Mouse (Mus musculus): Measurements from ENCODE around the gene Gm21988. TPM values are rescaled to one million over a fixed set of nuclear protein-coding genes. Genes with fewer than 3 reads are reported as not detected.

Gm21988 gene
- polyA plus RNA-seq, 1 experiment from 2014 or later: 10.4 TPM

GRCm38 (mm10) chr11:70225798-70226601 lies 13.6 kb downstream of the Gm21988 start:
- peak overlapping the region; percentile 27 for H3K4me3 ChIP-seq (replicated peaks)
- peak overlapping the region; percentile 49 for H3K4me2 ChIP-seq
- no peak overlapping the region for H3K27ac ChIP-seq
- no peaks in the 10 kb centered on the region for H3K9me3 ChIP-seq
- 19% methylated on average over 27 of the region's 27 CpGs for WGBS
- peak overlapping the region; percentile 42 for H3K9ac ChIP-seq (replicated peaks)
- ATAC-seq (ENCODE audit: insufficient number of reproducible peaks, insufficient read depth, low FRiP score, low TSS enrichment, low read depth): no peak
- peaks cover 76% of the 10 kb centered on the region for H3K27me3 ChIP-seq
- no peaks in the 10 kb centered on the region for H3K36me3 ChIP-seq
- H3K4me1 ChIP-seq (replicated peaks): peaks cover 44% of the 10 kb centered on the region

DNA sequence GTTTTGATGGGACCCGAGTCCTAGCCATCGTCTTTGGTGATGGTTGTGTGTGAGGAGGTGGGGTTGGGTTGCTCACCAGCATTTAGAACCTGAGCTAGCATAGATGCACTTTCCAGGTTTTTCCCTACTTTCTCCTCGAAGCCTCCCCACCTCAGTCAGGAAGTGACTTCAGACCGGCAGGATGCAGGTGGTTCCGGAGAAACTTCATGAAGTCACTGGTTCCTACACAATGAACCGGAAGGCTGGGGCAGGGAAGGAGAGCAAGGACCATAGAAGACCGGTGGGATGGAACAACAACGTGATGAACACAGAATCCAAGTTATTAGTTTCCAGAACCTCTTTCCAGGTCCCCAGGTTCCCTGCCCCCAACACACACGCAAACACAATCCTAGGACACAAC lies 15.9 kb downstream of the Gm21988 start:
- no peak overlapping the region for H3K27ac ChIP-seq
- peaks cover 58% of the 10 kb centered on the region for H3K27me3 ChIP-seq
- H3K36me3 ChIP-seq: peaks cover 4% of the 10 kb centered on the region; the same call in 1 of the 2 replicates
- no peak for ATAC-seq (ENCODE audit: insufficient number of reproducible peaks, insufficient read depth, low FRiP score, low TSS enrichment, low read depth)
- H3K4me2 ChIP-seq: no peak overlapping the region
- no peak overlapping the region for H3K4me3 ChIP-seq (replicated peaks)
- WGBS: 82% methylated on average over 9 of the region's 9 CpGs
- H3K9ac ChIP-seq (replicated peaks): no peak overlapping the region
- H3K9me3 ChIP-seq: no peaks in the 10 kb centered on the region
- H3K4me1 ChIP-seq (replicated peaks): peaks cover 46% of the 10 kb centered on the region

DNA sequence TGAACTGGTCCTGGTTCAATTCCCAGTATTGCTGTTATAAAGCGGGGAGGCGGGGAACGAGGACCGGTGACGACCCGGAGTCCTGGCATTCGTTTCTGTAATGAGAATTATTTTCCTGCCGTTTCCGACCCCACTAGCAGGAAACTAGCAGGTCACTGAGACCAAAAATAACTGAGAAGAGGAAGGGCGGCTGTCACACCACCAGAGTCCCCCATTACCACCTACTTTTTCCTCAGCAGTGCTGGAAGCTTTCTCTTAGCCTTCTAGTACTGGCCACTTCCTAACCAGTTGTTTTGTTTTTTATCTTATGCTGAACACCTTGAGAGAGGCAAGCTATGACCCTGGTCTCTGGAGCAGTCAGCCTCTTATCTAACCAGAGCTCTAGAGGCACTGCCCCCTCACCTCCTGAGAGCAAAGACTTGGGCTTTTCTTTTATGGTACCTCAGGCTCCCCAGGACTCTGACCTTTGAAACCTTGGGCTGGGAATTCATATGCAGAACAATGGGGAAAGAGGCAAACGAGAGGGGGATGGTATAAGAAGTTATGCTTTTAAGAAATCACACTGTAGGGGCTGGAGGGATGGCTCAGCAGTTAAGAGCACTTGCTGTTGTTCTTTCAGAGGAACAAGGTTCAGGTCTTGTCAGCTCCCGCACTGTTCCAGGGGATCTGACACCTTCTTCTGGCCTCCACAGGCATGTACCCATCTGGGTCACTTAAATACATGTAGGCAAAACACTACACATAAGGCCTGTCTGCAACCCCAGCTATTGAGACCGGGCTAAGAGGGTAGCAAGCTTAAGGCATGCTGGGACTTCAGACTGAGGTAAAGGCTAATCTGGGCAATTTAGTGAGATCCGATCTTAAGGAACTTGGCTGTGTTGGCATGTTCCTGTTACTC lies 17.8 kb downstream of the Gm21988 start:
- Histone ChIP-seq H3K36me3 (peaks cover 23% of the 10 kb centered on the region; the same call in 1 of the 2 replicates), H3K27me3 (peaks cover 50% of the 10 kb centered on the region), H3K4me3 (replicated peaks) (peak overlapping the region; percentile 52), H3K9me3 (no peaks in the 10 kb centered on the region), H3K4me2 (peak overlapping the region; percentile 81), H3K9ac (replicated peaks) (peak overlapping the region; percentile 68), H3K4me1 (replicated peaks) (peaks cover 46% of the 10 kb centered on the region), H3K27ac (peak overlapping the region; percentile 80)
- no peak for ATAC-seq (ENCODE audit: insufficient number of reproducible peaks, insufficient read depth, low FRiP score, low TSS enrichment, low read depth)
- 9% methylated on average over 14 of the region's 14 CpGs for WGBS

DNA sequence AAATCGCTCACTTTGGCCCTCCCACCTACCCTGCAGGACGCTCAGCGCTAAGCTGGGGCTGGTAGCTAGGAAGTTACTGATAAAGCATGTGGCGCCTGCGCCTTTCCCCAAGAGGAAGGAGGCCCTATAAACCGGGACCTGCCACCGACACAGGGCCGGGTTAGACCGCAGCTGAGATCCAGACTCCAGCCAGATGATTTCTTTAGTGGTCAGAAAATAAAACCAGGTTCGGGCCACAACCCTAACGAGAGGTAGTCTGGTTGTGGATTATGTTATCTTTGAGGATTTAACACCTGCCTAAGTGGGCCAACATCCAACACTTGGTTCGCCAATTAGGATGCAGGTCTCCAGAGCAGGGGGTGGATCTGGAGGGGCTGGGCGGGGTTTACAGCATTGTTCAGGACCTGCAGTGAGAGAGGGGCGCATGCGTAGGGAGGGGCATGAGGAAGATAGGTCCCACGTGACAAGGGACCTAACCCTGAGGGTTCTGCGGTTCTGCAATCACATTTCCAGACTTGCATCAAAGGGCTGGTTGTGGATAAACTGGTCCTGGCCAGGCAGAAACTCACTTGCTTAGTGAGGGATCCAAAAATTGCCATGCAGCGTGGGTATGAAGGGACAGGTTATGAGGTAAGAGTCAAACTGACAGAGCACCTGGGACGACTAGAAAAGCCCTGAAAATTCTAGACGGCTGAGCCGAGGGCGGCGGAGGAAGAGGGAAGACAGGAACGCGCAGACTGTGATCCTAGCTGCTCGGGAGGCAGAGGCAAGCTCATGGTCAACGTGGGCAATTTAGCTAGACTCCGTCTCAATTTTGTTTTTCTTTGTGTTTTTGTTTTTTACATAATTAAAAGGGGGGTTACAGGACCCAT lies 18.7 kb downstream of the Gm21988 start, which contains the start of gene Slc16a13:
Gene Slc16a13 (minus strand): TSS at position 334 of the 872 bp plus-strand sequence.
- Histone ChIP-seq H3K4me3 (replicated peaks) (peak within 1 kb of the TSS; percentile 52), H3K9me3 (no peaks in the 10 kb centered on the region), H3K9ac (replicated peaks) (peak within 1 kb of the TSS; percentile 68), H3K27me3 (peaks cover 50% of the 10 kb centered on the region), H3K4me1 (replicated peaks) (peaks cover 37% of the 10 kb centered on the region), H3K4me2 (peak within 1 kb of the TSS; percentile 81), H3K36me3 (peaks cover 27% of the 10 kb centered on the region; the same call in 1 of the 2 replicates), H3K27ac (peak within 1 kb of the TSS; percentile 80)
- peak; percentile 92 for ATAC-seq (ENCODE audit: insufficient number of reproducible peaks, insufficient read depth, low FRiP score, low TSS enrichment, low read depth)
- WGBS: under 1% methylated on average over 28 of the region's 28 CpGs

DNA sequence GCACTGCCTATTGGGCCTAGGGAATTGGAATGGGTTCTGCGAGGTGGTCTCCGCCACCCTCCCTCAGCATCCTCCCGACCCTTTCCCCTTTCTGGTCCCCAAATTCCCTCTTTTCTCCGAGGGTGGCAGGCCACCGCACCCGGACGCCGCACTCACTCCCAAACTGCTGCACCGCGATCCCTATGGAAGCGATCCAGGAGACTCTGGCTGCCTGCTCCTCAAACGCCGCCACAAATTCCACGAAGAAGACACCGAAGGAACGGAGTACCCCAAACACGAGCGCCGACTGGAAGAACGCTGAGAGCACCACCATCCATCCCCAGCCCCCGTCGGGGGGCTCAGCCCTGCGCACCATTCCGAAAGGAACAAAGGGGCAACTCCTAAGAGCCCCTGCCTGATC lies 19.3 kb downstream of the Gm21988 start:
- Histone ChIP-seq H3K27ac (peak overlapping the region; percentile 80), H3K4me2 (peak overlapping the region; percentile 81), H3K4me1 (replicated peaks) (peaks cover 33% of the 10 kb centered on the region), H3K9me3 (no peaks in the 10 kb centered on the region), H3K36me3 (peaks cover 27% of the 10 kb centered on the region; the same call in 1 of the 2 replicates), H3K9ac (replicated peaks) (peak overlapping the region; percentile 68), H3K4me3 (replicated peaks) (peak overlapping the region; percentile 52), H3K27me3 (peaks cover 50% of the 10 kb centered on the region)
- WGBS: 2% methylated on average over 24 of the region's 24 CpGs
- ATAC-seq (ENCODE audit: insufficient number of reproducible peaks, insufficient read depth, low FRiP score, low TSS enrichment, low read depth): no peak

- Histone ChIP-seq H3K4me1 (replicated peaks) (peaks cover 34% of the 10 kb centered on the region), H3K27me3 (peaks cover 50% of the 10 kb centered on the region), H3K36me3 (peaks cover 27% of the 10 kb centered on the region; the same call in 1 of the 2 replicates), H3K9me3 (no peaks in the 10 kb centered on the region), H3K27ac (peak overlapping the region; percentile 80; the same call in 1 of the 2 replicates), H3K4me3 (replicated peaks) (peak overlapping the region; percentile 52), H3K4me2 (peak overlapping the region; percentile 81), H3K9ac (replicated peaks) (peak overlapping the region; percentile 68)
- ATAC-seq (ENCODE audit: insufficient number of reproducible peaks, insufficient read depth, low FRiP score, low TSS enrichment, low read depth): no peak
- 67% methylated on average over 7 of the region's 7 CpGs for WGBS
These were observed 19.8 kb downstream of the Gm21988 start for GRCm38 (mm10) chr11:70219873-70220272.

GRCm38 (mm10) chr11:70218741-70219470 lies 20.7 kb downstream of the Gm21988 start:
- H3K36me3 ChIP-seq: peaks cover 27% of the 10 kb centered on the region; the same call in 1 of the 2 replicates
- peaks cover 44% of the 10 kb centered on the region for H3K4me1 ChIP-seq (replicated peaks)
- ATAC-seq (ENCODE audit: insufficient number of reproducible peaks, insufficient read depth, low FRiP score, low TSS enrichment, low read depth): no peak
- no peaks in the 10 kb centered on the region for H3K9me3 ChIP-seq
- WGBS: 86% methylated on average over 15 of the region's 15 CpGs
- H3K27me3 ChIP-seq: peaks cover 50% of the 10 kb centered on the region
- H3K4me2 ChIP-seq: peak overlapping the region; percentile 81
- 0 out of 2 replicates have a peak overlapping the region, but pooled peaks have one; percentile 52 for H3K4me3 ChIP-seq (replicated peaks)
- H3K9ac ChIP-seq (replicated peaks): 0 out of 2 replicates have a peak overlapping the region, but pooled peaks have one; percentile 31
- no peak overlapping the region for H3K27ac ChIP-seq

GRCm38 (mm10) chr11:70218039-70218438 lies 21.6 kb downstream of the Gm21988 start:
- Histone ChIP-seq H3K36me3 (peaks cover 27% of the 10 kb centered on the region; the same call in 1 of the 2 replicates), H3K4me2 (no peak overlapping the region), H3K4me3 (replicated peaks) (no peak overlapping the region), H3K9me3 (no peaks in the 10 kb centered on the region), H3K9ac (replicated peaks) (no peak overlapping the region), H3K4me1 (replicated peaks) (peaks cover 47% of the 10 kb centered on the region), H3K27ac (no peak overlapping the region), H3K27me3 (peaks cover 53% of the 10 kb centered on the region)
- 89% methylated on average over 4 of the region's 4 CpGs for WGBS
- no peak for ATAC-seq (ENCODE audit: insufficient number of reproducible peaks, insufficient read depth, low FRiP score, low TSS enrichment, low read depth)

DNA sequence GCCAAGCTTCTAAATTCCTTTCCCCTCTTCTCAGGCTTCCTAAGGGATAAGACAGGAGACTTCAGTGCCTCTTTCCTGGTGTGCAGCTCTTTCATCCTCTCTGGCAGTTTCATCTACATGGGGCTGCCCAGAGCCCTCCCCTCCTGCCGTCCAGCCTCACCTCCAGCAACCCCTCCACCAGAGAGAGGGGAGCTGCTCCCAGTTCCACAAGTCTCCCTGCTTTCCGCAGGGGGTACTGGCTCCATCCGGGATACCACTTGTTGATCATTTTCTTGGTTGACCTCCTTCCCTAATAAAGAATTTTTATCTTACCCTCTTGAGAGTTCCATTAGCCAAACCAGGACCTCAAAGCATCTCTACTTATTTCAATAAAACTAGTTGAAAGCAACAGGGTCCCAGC lies 23.5 kb downstream of the Gm21988 start:
- Histone ChIP-seq H3K27ac (no peak overlapping the region), H3K4me1 (replicated peaks) (peaks cover 39% of the 10 kb centered on the region), H3K36me3 (peaks cover 27% of the 10 kb centered on the region; the same call in 1 of the 2 replicates), H3K9ac (replicated peaks) (no peak overlapping the region), H3K4me2 (no peak overlapping the region), H3K4me3 (replicated peaks) (no peak overlapping the region), H3K27me3 (peaks cover 62% of the 10 kb centered on the region), H3K9me3 (no peaks in the 10 kb centered on the region)
- 54% methylated on average over 3 of the region's 3 CpGs for WGBS
- ATAC-seq (ENCODE audit: insufficient number of reproducible peaks, insufficient read depth, low FRiP score, low TSS enrichment, low read depth): no peak

DNA sequence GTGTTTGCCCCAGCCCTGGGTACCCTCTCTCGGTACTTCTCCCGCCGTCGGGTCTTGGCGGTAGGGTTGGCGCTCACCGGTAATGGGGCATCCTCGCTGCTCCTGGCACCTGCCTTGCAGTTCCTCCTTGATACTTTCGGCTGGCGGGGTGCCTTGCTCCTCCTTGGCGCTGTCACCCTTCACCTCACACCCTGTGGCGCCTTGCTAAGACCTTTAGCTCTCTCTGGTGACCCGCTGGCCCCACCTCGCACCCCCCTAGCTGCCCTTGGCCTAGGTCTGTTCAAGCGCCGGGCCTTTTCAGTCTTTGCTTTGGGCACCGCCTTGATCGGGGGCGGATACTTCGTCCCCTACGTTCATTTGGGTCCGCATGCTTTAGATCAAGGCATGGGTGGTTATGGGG lies 24.3 kb downstream of the Gm21988 start:
- Histone ChIP-seq H3K36me3 (peaks cover 27% of the 10 kb centered on the region; the same call in 1 of the 2 replicates), H3K27me3 (peaks cover 67% of the 10 kb centered on the region), H3K9me3 (no peaks in the 10 kb centered on the region), H3K4me1 (replicated peaks) (peaks cover 36% of the 10 kb centered on the region), H3K4me3 (replicated peaks) (peak overlapping the region; percentile 41), H3K27ac (no peak overlapping the region), H3K4me2 (peak overlapping the region; percentile 71), H3K9ac (replicated peaks) (no peak overlapping the region; the same call in 1 of the 2 replicates)
- 10% methylated on average over 22 of the region's 22 CpGs for WGBS
- ATAC-seq (ENCODE audit: insufficient number of reproducible peaks, insufficient read depth, low FRiP score, low TSS enrichment, low read depth): no peak
